Mouse (Mus musculus) neural tube, embryonic 12.5 days (tissue): ENCODE results near the gene Il1rapl2. TPM values are rescaled to one million over a fixed set of nuclear protein-coding genes. Genes with fewer than 3 reads are reported as not detected.
"Not testable (repeated sequence)": the region's sequence is repeated elsewhere in the genome, so short reads cannot be mapped to it uniquely, and the experiment has no call there.

Experiments used
- ATAC-seq: fragments of 200-750 bp; cut with Nextera tagmentation; 2 replicates; pipeline ENCODE4 v1.8.0; 2017; ENCODE audit warnings: low read depth, mild to moderate bottlenecking, moderate TSS enrichment, moderate library complexity; ENCODE audit not compliant: low FRiP score
- H3K27ac ChIP-seq: fragments of 300-500 bp; sonication (generic); 2 replicates; pipeline ENCODE4 v1.5.1; 2016
- H3K27me3 ChIP-seq: fragments of 300-500 bp; sonication (generic); replicated peaks from 2 replicates; pipeline ENCODE4 v1.6.1; 2016; ENCODE audit warnings: mild to moderate bottlenecking
- H3K36me3 ChIP-seq: fragments of 300-500 bp; sonication (generic); 2 replicates; pipeline ENCODE4 v1.6.1; 2016; ENCODE audit warnings: mild to moderate bottlenecking
- H3K4me1 ChIP-seq: fragments of 300-500 bp; sonication (generic); 2 replicates; pipeline ENCODE4 v1.6.1; 2016
- H3K4me2 ChIP-seq: fragments of 300-500 bp; sonication (generic); replicated peaks from 2 replicates; pipeline ENCODE4 v1.6.1; 2016; ENCODE audit warnings: mild to moderate bottlenecking
- H3K4me3 ChIP-seq: fragments of 300-500 bp; sonication (generic); 2 replicates; pipeline ENCODE4 v1.5.1; 2016
- H3K9ac ChIP-seq: fragments of 300-500 bp; sonication (generic); 2 replicates; pipeline ENCODE4 v1.6.1; 2016; ENCODE audit warnings: mild to moderate bottlenecking
- H3K9me3 ChIP-seq: fragments of 300-500 bp; sonication (generic); 2 replicates; pipeline ENCODE4 v1.6.1; 2016; ENCODE audit warnings: mild to moderate bottlenecking
- WGBS: fragments of 180-500 bp; shearing (Covaris S2); methylation state at CpG from one replicate; pipeline ENCODE4 v1.1.7; 2016; 5-methylcytosine and 5-hydroxymethylcytosine counted together
- polyA plus RNA-seq: library from polyadenylated mRNA; unstranded; fragments of >200 nt; fragmentation: Nextera tagmentation; extraction: Ambion mirVana; gene quantifications from 2 replicates; pipeline ENCODE4 v1.2.1, GENCODE M21; 2016

Gene Il1rapl2
- polyA plus RNA-seq, 1 experiment from 2014 or later: 1.6 TPM

DNA sequence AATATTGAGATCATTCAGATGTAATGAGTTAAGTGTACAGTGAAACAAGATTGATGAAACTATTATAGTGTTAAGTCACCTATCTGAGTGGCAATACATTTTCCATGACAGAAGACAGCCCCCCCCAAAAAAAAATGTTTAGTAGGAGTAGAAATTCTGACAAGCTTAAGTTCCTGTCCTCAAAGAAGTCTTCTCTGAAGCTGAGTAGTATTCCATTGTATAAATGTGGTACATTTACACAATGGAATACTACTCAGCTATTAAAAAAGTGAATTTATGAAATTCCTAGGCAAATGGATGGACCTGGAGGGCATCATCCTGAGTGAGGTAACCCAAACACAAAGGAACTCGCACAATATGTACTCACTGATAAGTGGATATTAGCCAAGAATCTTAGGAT lies 778.3 kb downstream of the Il1rapl2 start:
- not testable (repeated sequence) for ATAC-seq, H3K27ac ChIP-seq, H3K4me2 ChIP-seq, H3K36me3 ChIP-seq, H3K4me1 ChIP-seq, H3K9ac ChIP-seq, H3K27me3 ChIP-seq, H3K9me3 ChIP-seq, H3K4me3 ChIP-seq
- 85% methylated on average over 1 of the region's 1 CpGs for WGBS

DNA sequence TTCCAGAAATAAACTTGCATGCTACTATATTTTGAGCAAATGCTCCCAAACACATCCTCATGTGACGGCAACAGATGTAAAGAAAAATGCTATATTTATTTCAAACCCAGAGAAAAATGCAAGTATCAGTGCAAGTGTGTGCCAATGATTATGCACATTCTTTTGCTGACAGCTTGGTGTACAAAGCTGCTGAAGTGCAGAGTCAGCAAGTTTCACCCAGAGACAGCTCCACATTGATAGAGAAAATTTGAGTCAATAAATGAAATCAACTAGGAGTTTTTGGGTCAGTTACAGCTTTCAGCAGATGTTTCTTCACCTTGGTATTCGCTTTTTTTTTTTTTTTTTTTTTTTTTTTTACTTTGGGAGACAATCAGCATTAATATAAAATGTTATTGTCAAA lies 863.4 kb downstream of the Il1rapl2 start:
- Histone ChIP-seq H3K4me1 (no peaks in the 10 kb centered on the region), H3K36me3 (no peaks in the 10 kb centered on the region), H3K4me3 (no peak overlapping the region), H3K4me2 (no peak overlapping the region), H3K9me3 (no peaks in the 10 kb centered on the region), H3K27ac (no peak overlapping the region), H3K27me3 (no peaks in the 10 kb centered on the region), H3K9ac (no peak overlapping the region)
- ATAC-seq: no peak
- 79% methylated on average over 2 of the region's 2 CpGs for WGBS

DNA sequence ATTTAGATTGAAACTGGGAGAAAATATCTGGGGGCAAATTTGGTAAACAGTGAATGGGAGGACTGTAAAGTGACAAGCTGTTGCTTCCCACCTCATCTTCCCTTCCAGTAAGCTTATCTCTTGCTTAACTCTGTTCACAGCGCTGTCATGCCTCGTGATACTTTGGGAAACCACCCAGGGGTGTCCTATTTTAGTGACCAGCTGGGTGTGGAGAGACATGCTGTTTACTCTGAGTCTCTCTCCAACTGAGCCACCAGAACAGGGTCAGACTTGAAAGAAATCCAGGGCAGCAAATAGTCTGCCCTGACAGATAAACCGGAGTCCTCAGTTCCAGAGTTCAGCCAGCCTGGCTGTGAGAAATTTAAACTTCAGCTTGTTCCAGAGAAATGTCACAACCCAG lies 867.5 kb downstream of the Il1rapl2 start:
- ATAC-seq: no peak
- Histone ChIP-seq H3K9ac (no peak overlapping the region), H3K4me1 (no peaks in the 10 kb centered on the region), H3K36me3 (no peaks in the 10 kb centered on the region), H3K27ac (no peak overlapping the region), H3K4me3 (no peak overlapping the region), H3K9me3 (no peaks in the 10 kb centered on the region), H3K27me3 (no peaks in the 10 kb centered on the region), H3K4me2 (no peak overlapping the region)
- 93% methylated on average over 3 of the region's 3 CpGs for WGBS

DNA sequence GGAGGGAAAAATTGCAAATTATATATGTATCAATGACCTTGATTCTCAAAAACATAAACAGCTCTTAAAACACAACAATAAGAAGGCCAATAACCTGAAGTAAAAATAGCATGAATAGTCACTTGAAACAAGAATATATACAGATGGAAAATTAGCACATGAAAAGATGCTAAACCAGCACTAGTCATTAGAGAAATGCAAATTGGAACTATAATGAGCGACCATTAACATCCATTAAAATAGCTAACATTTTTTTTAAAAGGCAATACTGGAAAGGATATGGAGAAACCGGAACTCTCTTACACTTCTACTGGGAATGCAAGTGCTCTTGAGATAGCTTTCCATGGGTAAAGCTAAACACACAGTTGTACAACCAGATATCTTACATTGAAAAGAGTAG lies 879.4 kb downstream of the Il1rapl2 start:
- Histone ChIP-seq H3K36me3 (no peaks in the 10 kb centered on the region), H3K27ac (no peak overlapping the region), H3K4me3 (no peak overlapping the region), H3K4me1 (no peaks in the 10 kb centered on the region), H3K27me3 (no peaks in the 10 kb centered on the region), H3K4me2 (no peak overlapping the region), H3K9me3 (no peaks in the 10 kb centered on the region), H3K9ac (no peak overlapping the region)
- 60% methylated on average over 2 of the region's 2 CpGs for WGBS
- no peak for ATAC-seq

DNA sequence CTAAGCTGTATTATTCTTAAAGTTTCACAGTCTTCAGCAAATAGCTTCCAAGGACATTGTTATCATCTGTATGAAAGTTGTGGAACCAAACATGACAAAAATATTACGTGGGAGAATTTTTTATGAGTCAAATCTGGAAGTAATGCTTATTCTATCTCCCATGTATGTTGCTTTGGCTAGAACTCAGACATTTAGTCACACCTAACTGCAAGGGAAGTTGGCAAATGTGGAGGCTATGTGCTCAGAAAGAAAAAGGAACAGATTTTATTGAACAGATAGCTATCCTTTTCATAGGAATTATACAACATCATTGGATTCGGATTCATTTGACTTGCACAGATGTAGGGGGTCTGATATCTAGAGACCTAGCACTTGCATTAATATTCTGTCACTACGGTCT lies 908.1 kb downstream of the Il1rapl2 start:
- Histone ChIP-seq H3K4me2 (no peak overlapping the region), H3K4me1 (no peaks in the 10 kb centered on the region), H3K4me3 (no peak overlapping the region), H3K27me3 (no peaks in the 10 kb centered on the region), H3K9ac (no peak overlapping the region), H3K36me3 (no peaks in the 10 kb centered on the region), H3K9me3 (no peaks in the 10 kb centered on the region), H3K27ac (no peak overlapping the region)
- 83% methylated on average over 3 of the region's 3 CpGs for WGBS
- ATAC-seq: no peak

DNA sequence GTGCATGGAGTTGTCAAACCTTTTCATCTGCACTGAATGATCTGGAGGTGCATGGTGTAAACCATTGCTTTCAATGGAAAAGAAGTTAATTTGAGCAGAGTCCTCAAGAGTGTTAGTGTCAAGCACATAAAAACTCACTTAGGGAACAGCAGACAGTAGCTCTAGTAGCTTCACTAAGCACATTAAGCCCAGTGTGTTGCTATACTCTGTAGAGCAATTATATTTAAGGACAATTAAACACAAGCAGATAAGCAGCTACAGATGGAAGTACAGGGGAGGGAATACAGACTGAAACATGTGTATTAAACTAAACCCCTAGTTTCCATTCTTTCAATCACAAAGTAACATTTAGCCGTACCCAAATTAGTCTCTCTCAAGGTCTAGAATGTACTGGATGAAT lies 930.1 kb downstream of the Il1rapl2 start:
- Histone ChIP-seq H3K4me2 (no peak overlapping the region), H3K4me1 (no peaks in the 10 kb centered on the region), H3K9me3 (no peaks in the 10 kb centered on the region), H3K4me3 (no peak overlapping the region), H3K36me3 (no peaks in the 10 kb centered on the region), H3K9ac (no peak overlapping the region), H3K27ac (no peak overlapping the region), H3K27me3 (no peaks in the 10 kb centered on the region)
- 92% methylated on average over 1 of the region's 1 CpGs for WGBS
- ATAC-seq: no peak

DNA sequence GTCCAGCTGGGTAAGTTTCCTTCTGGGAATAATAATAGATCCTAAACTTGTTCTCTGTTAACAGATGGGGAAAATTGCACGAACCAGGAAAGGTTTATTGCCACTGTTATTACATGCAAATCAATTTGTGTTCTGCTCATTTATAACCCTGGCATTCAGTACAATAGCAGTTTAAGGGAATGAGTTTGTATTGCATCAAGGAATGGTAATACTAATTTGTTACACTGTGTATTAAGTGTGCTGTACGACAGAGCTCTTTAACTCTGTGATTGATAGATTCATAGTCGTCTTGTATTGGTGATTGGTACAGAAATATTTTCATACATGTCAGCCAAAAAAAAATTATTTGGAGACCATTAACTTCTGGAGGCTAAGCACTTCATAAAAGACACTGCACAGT lies 934.6 kb downstream of the Il1rapl2 start:
- Histone ChIP-seq H3K9me3 (no peaks in the 10 kb centered on the region), H3K27ac (no peak overlapping the region), H3K9ac (no peak overlapping the region), H3K36me3 (no peaks in the 10 kb centered on the region), H3K4me2 (no peak overlapping the region), H3K27me3 (no peaks in the 10 kb centered on the region), H3K4me3 (no peak overlapping the region), H3K4me1 (no peaks in the 10 kb centered on the region)
- peak; percentile 79 for ATAC-seq
- 44% methylated on average over 3 of the region's 3 CpGs for WGBS

DNA sequence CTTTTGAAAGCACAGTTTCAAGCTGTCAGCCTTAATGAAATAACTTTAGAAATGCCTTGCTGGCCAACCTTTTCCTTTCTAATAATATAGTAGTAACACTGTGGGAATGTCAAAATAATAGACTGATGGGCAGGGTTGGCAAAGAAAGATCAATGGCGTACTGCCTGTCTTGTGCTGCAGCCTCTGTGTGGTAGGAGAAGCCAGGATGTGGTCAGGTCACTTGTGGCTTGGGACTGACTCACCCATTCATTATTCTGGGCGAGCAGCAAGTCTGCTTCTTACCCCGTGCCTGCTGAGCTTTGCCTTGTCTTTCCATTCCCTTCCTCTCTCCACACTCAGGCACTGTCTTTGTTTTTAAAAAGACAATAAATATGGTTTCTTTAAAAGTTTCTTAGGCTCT lies 1049.7 kb downstream of the Il1rapl2 start:
- Histone ChIP-seq H3K27me3 (no peaks in the 10 kb centered on the region), H3K9me3 (no peaks in the 10 kb centered on the region), H3K4me1 (no peaks in the 10 kb centered on the region), H3K4me3 (no peak overlapping the region), H3K4me2 (no peak overlapping the region), H3K36me3 (no peaks in the 10 kb centered on the region), H3K27ac (no peak overlapping the region), H3K9ac (no peak overlapping the region)
- ATAC-seq: no peak
- WGBS: 85% methylated on average over 3 of the region's 3 CpGs

DNA sequence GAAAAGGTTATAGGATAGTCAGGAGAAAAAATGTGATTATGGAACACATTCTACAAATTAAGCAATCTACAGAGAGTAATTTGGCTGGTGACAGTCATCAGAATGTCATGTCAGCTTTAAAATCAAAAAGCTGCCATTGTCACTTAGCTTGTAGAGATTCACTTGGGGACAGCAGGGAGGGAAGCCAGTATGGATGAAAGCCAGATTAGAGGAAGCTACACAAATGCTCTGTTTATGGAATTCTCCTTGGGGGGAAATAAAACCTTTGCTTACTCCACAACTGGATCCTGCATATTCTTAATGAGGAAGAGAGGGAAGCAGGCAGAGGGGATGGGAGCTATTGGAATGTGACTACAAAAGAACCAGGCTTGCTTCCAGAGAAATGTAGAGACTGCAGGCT lies 1054.9 kb downstream of the Il1rapl2 start:
- no peak overlapping the region for H3K4me2 ChIP-seq
- H3K4me1 ChIP-seq: no peaks in the 10 kb centered on the region
- H3K27ac ChIP-seq: no peak overlapping the region
- H3K4me3 ChIP-seq: no peak overlapping the region
- H3K9ac ChIP-seq: no peak overlapping the region
- H3K9me3 ChIP-seq: no peaks in the 10 kb centered on the region
- ATAC-seq: no peak
- no peaks in the 10 kb centered on the region for H3K27me3 ChIP-seq
- H3K36me3 ChIP-seq: no peaks in the 10 kb centered on the region

DNA sequence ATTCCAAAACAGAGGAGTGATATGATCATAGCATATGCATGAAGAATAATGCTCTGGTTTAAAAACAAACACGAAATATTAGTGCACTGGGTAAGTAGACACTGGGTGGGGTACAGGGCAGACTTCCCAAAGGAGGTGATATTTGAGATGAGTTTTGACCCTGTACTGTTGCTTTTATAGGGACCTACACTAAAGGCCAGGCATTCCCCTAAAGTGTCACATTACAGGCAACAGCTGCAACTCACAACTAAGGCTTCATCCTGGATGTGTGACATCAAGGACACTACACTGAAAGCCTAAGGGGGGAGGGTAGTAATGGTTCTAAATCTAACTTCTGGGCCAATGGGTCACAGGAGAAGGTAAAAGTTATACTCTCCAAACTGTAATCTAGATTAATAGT lies 1152.0 kb downstream of the Il1rapl2 start:
- Histone ChIP-seq H3K4me1 (no peaks in the 10 kb centered on the region), H3K4me2 (no peak overlapping the region), H3K4me3 (no peak overlapping the region), H3K27ac (no peak overlapping the region), H3K36me3 (no peaks in the 10 kb centered on the region), H3K9me3 (no peaks in the 10 kb centered on the region), H3K9ac (no peak overlapping the region), H3K27me3 (no peaks in the 10 kb centered on the region)
- ATAC-seq: no peak
- 43% methylated on average over 1 of the region's 1 CpGs for WGBS

DNA sequence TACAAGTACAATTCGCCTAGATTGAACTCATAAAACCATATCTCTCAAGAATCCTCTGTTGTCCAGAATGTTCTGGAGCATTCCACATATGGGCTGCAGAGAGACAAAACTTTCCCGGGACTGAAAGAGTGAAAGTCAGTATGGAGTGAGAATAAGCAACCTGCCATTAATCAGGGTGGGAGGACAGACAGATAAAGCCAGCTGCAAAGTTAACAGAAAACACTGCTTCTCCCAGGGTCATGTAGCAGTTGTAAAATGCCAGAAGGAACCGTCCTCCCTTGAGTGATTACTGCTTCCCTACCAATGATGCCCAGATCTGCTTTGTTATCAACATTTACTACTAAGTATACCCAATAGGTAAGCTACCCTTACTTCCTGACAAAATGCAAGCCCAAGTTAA lies 1230.5 kb downstream of the Il1rapl2 start:
- Histone ChIP-seq H3K4me1 (no peaks in the 10 kb centered on the region), H3K9me3 (no peaks in the 10 kb centered on the region), H3K27me3 (no peaks in the 10 kb centered on the region), H3K4me2 (no peak overlapping the region), H3K4me3 (no peak overlapping the region), H3K9ac (no peak overlapping the region), H3K36me3 (no peaks in the 10 kb centered on the region), H3K27ac (no peak overlapping the region)
- no peak for ATAC-seq
- WGBS: 39% methylated on average over 3 of the region's 3 CpGs

DNA sequence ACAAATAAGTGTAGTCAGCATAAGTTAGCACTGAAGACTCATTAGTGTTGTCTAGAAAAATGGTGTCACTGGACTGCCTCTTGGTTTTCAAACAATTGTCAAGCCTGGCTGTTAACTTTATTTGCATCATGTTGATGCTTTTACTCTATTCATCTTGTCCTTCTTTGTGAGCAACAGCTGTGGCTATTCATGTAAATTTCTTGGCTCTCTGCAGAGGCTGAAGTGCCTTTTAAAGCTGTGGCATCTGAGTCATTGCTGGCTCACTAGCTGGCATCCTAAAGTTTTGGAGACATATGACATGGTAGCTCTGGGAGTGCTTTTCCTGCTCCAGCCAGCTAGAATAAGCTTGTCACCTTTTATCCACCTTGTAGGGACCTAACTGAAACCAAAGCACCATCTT lies 1261.5 kb downstream of the Il1rapl2 start:
- no peak overlapping the region for H3K4me2 ChIP-seq
- no peaks in the 10 kb centered on the region for H3K9me3 ChIP-seq
- H3K4me3 ChIP-seq: no peak overlapping the region
- H3K27me3 ChIP-seq: no peaks in the 10 kb centered on the region
- H3K36me3 ChIP-seq: no peaks in the 10 kb centered on the region
- no peaks in the 10 kb centered on the region for H3K4me1 ChIP-seq
- H3K9ac ChIP-seq: no peak overlapping the region
- no peak overlapping the region for H3K27ac ChIP-seq
- no peak for ATAC-seq

DNA sequence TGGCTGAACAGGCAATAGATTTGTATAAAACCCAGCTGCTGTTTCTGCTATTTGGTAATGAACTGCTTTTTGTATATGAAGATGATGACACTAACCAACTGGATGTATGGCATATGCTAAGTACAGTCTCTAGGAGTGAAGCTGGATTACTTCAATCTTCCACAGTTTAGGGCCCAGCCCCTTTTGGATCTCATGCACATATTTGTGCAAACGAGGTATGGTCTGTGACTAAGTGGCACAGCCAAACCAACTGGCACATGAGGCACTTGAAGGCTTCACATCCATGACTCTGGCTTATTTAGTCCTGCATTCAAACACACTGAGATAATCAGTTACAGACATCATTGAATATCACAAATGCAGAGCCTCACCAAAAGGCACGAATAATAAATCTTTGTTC lies 1263.5 kb downstream of the Il1rapl2 start:
- Histone ChIP-seq H3K4me3 (no peak overlapping the region), H3K9me3 (no peaks in the 10 kb centered on the region), H3K27me3 (no peaks in the 10 kb centered on the region), H3K36me3 (no peaks in the 10 kb centered on the region), H3K27ac (no peak overlapping the region), H3K4me2 (no peak overlapping the region), H3K9ac (no peak overlapping the region), H3K4me1 (no peaks in the 10 kb centered on the region)
- 75% methylated on average over 2 of the region's 2 CpGs for WGBS
- no peak for ATAC-seq

DNA sequence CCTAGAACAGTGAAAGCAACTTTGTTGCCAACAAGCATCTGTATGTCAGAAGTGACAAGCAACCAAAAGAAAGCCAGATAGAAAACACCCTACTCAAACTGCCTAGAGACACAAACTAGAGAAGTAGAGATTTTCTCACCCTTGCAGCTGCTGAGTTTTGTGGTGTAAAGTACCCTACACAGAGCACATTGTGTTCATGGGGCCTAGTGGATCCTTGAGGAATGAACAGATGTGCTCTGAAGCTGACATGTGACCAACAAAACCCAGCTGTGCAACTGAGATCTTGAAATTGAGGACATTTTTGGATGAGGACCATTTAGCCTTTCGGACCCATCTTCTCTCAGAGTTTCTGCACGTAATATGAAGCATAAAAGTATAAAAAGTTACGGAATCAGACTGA lies 1268.0 kb downstream of the Il1rapl2 start:
- H3K4me3 ChIP-seq: no peak overlapping the region
- no peaks in the 10 kb centered on the region for H3K9me3 ChIP-seq
- no peaks in the 10 kb centered on the region for H3K36me3 ChIP-seq
- no peak for ATAC-seq
- H3K4me2 ChIP-seq: no peak overlapping the region
- H3K9ac ChIP-seq: no peak overlapping the region
- no peak overlapping the region for H3K27ac ChIP-seq
- no peaks in the 10 kb centered on the region for H3K4me1 ChIP-seq
- no peaks in the 10 kb centered on the region for H3K27me3 ChIP-seq
- WGBS: 87% methylated on average over 3 of the region's 3 CpGs
